Mouse (Mus musculus): ENCODE measurements at regions not wholly inside any gene's neighbourhood (a gene's known extent, or its start where the extent isn't known, plus 50 kb on each side); places are given as distances from the start of the nearest gene placed in this dataset.

GRCm38 (mm10) chr14:36450126-36450525 lies 355.4 kb downstream of the 4930474N05Rik start:
- H3K4me2 ChIP-seq (replicated peaks; ENCODE audit: low read depth, low read length), result no peak overlapping the region
- no peak for ATAC-seq (ENCODE audit: low FRiP score, low TSS enrichment)

GRCm38 (mm10) chr14:36414656-36415273 lies 320.0 kb downstream of the 4930474N05Rik start:
- H3K9me3 ChIP-seq (ENCODE audit: low read length), result no peaks in the 10 kb centered on the region
- H3K4me2 ChIP-seq (replicated peaks; ENCODE audit: low read depth, low read length), result no peak overlapping the region
- ATAC-seq (ENCODE audit: low FRiP score, low TSS enrichment), result no peak
- H3K4me3 ChIP-seq (ENCODE audit: low read length), result no peak overlapping the region
- H3K9ac ChIP-seq (replicated peaks; ENCODE audit: low read length), result no peak overlapping the region
- H3K27me3 ChIP-seq (ENCODE audit: insufficient read depth, low read length), result no peaks in the 10 kb centered on the region
- no peaks in the 10 kb centered on the region for H3K4me1 ChIP-seq (ENCODE audit: insufficient read depth, low read length)
- H3K36me3 ChIP-seq (ENCODE audit: insufficient read depth, low read length), result no peaks in the 10 kb centered on the region
- 58% methylated on average over 3 of the region's 3 CpGs for WGBS
- H3K27ac ChIP-seq (ENCODE audit: low read length), result no peak overlapping the region

More at GRCm38 (mm10) chr14:36450126-36450525, 355.4 kb downstream of the 4930474N05Rik start:
- Histone ChIP-seq H3K36me3 (ENCODE audit: insufficient read depth, low read length) (no peaks in the 10 kb centered on the region), H3K27me3 (ENCODE audit: insufficient read depth, low read length) (no peaks in the 10 kb centered on the region), H3K27ac (ENCODE audit: low read length) (no peak overlapping the region), H3K9ac (replicated peaks; ENCODE audit: low read length) (no peak overlapping the region), H3K9me3 (ENCODE audit: low read length) (no peaks in the 10 kb centered on the region), H3K4me3 (ENCODE audit: low read length) (no peak overlapping the region), H3K4me1 (ENCODE audit: insufficient read depth, low read length) (no peaks in the 10 kb centered on the region)

GRCm38 (mm10) chr14:36414180-36414579 lies 319.5 kb downstream of the 4930474N05Rik start:
- no peak overlapping the region for H3K4me2 ChIP-seq (replicated peaks; ENCODE audit: low read depth, low read length)
- H3K36me3 ChIP-seq (ENCODE audit: insufficient read depth, low read length), result no peaks in the 10 kb centered on the region
- ATAC-seq (ENCODE audit: low FRiP score, low TSS enrichment), result no peak
- no peak overlapping the region for H3K9ac ChIP-seq (replicated peaks; ENCODE audit: low read length)
- no peaks in the 10 kb centered on the region for H3K9me3 ChIP-seq (ENCODE audit: low read length)
- H3K27me3 ChIP-seq (ENCODE audit: insufficient read depth, low read length), result no peaks in the 10 kb centered on the region
- WGBS, result 88% methylated on average over 1 of the region's 1 CpGs
- no peak overlapping the region for H3K4me3 ChIP-seq (ENCODE audit: low read length)
- H3K4me1 ChIP-seq (ENCODE audit: insufficient read depth, low read length), result no peaks in the 10 kb centered on the region
- no peak overlapping the region for H3K27ac ChIP-seq (ENCODE audit: low read length)
